Mouse (Mus musculus): Measurements from ENCODE around the gene Ndufaf1. TPM values are rescaled to one million over a fixed set of nuclear protein-coding genes. Genes with fewer than 3 reads are reported as not detected.
"Not testable (repeated sequence)": the region's sequence is repeated elsewhere in the genome, so short reads cannot be mapped to it uniquely, and the experiment has no call there.

Gene Ndufaf1
- polyA plus RNA-seq, 1 experiment: 4.8 TPM

DNA sequence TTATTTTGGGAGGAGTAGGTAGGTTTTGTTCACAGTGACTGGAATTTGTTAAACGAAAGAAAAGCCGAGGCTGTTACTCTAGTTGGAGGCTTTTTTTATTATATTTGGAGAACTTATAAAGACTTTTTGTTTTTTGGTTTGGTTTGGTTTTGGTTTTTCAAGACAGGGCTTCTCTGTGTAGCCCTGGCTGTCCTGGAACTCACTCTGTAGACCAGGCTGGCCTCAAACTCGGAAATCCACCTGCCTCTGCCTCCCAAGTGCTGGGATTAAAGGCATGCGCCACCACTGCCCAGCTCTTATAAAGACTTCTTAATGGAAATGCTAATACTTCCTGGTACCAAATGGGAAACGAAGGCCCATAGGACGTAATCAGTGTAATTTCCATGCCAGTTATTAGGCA is 43.6 kb downstream of the Ndufaf1 start:
- WGBS: 4% methylated on average over 6 of the region's 6 CpGs

DNA sequence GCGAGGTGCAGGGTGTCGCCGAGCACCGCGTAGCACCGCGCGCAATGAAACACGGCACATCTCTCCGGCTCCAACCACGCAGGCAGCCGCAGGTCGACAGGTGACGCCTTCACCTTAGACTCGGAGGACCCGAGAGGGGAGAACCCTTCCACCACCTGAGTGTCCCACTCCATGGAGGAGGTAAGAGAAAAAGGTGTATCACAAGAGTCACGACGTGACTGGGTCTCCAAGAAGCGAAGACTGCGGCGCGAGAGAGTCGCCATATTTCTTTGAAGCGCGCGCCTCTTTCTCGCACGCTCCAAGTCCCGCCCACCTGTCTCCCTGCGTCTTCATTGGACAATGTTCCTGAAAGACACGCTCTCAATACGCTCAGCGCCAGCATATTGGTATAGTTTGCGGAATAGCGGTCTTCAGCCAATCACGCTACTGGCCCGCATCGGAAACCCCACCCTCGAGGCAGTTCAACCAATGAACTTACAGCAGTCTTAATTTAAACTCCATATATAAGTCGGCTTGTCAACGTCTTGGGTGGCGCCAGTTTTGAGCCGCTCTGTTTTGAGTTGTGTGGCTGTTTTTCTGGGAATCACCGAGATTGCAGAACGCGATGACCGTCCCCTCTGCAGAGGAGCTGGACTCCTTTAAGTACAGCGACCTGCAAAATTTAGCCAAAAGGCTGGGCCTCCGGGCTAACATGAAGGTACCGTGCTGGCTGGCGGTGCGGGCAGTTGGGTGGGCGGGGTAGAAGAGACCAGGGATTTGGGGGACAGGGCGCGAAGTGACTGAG is 44.2 kb downstream of the Ndufaf1 start, which contains the start of the genes Nusap1 and Oip5:
Gene Nusap1 (plus strand): TSS at position 100 of the 784 bp plus-strand sequence.
Gene Oip5 (minus strand): TSS at position 271 of the 784 bp plus-strand sequence.
- DNase-seq (ENCODE audit: low read depth, low spot score): peak; percentile 94
- WGBS: under 1% methylated on average over 55 of the region's 55 CpGs

More for the DNA sequence above, 43.6 kb downstream of the Ndufaf1 start:
- DNase-seq (ENCODE audit: low read depth, low spot score): not testable (repeated sequence)

DNA sequence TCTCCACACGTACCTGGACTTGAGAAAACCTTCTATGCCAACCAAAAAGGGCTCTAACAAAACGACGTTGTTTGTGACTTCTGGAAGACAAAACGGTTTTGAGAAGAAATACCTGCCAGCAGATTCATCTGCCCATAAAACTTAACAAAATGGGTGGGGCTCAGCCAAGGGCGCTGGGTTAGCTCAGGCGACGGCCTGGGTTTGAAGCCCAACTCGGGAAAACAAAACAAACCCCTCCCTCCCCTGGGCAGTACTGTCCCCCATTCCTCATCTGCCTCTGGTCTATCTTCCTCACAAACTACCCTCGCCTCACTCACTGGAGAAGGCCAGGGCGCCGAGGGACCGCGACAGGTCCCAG is 44.8 kb downstream of the Ndufaf1 start:
- DNase-seq (ENCODE audit: low read depth, low spot score): peak; percentile 24
- WGBS: under 1% methylated on average over 13 of the region's 13 CpGs

DNA sequence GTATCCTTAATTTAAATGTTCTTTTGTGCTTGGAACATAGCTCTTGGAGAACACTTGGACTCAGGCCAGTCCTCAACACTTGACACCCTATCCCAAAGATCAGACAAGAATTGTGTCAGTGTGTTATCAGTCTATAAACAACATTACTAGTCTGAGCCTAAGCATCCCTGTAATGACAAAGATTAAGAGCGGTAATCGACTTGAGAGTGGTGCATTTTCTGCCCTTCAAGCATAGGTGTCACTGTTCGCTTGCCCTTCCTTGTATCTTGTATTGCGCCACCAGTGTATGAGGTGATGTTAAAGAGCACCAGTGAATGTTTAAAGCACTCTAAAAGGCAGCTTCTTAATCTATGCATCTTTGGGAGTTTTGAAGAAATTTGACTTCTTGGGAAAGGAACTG is 55.6 kb downstream of the Ndufaf1 start:
- 86% methylated on average over 4 of the region's 4 CpGs for WGBS
- DNase-seq (ENCODE audit: low read depth, low spot score): no peak

Other genes with a start within 250 kb of the Ndufaf1 start
- gene Ino80, start 185.1 kb downstream of the Ndufaf1 start, polyA plus RNA-seq (2012; rRNA removed): 6.9 and 8.4 TPM in 2 replicates
- 0.12 and 0.16 TPM in 2 replicates for gene Exd1, start 115.2 kb downstream of the Ndufaf1 start, polyA plus RNA-seq (2012; rRNA removed)
- 142 and 154 TPM in 2 replicates for gene Chp1, start 115.1 kb downstream of the Ndufaf1 start, polyA plus RNA-seq (2012; rRNA removed)
- 3.6 and 4.2 TPM in 2 replicates for gene Nusap1, start 44.5 kb downstream of the Ndufaf1 start, polyA plus RNA-seq (2012; rRNA removed)
- gene Oip5, start 44.4 kb downstream of the Ndufaf1 start, polyA plus RNA-seq (2012; rRNA removed): 5.0 and 7.2 TPM in 2 replicates
- gene Rtf1, start 12.2 kb upstream of the Ndufaf1 start, polyA plus RNA-seq (2012; rRNA removed): 6.3 and 6.5 TPM in 2 replicates
- 32.1 and 41.0 TPM in 2 replicates for gene Itpka, start 79.5 kb upstream of the Ndufaf1 start, polyA plus RNA-seq (2012; rRNA removed)
- gene Ltk, start 97.6 kb upstream of the Ndufaf1 start, polyA plus RNA-seq (2012; rRNA removed): 2.1 and 3.0 TPM in 2 replicates
- gene Rpap1, start 124.7 kb upstream of the Ndufaf1 start, polyA plus RNA-seq (2012; rRNA removed): 12.1 and 15.2 TPM in 2 replicates
- gene Tyro3, start 134.9 kb upstream of the Ndufaf1 start, polyA plus RNA-seq (2012; rRNA removed): 3.5 and 3.7 TPM in 2 replicates
- gene Mga, start 234.4 kb upstream of the Ndufaf1 start, polyA plus RNA-seq (2012; rRNA removed): 4.3 and 10.9 TPM in 2 replicates